Comparison of ENCODE assay signal across 19 mouse cellular contexts in the genomic region with DNA sequence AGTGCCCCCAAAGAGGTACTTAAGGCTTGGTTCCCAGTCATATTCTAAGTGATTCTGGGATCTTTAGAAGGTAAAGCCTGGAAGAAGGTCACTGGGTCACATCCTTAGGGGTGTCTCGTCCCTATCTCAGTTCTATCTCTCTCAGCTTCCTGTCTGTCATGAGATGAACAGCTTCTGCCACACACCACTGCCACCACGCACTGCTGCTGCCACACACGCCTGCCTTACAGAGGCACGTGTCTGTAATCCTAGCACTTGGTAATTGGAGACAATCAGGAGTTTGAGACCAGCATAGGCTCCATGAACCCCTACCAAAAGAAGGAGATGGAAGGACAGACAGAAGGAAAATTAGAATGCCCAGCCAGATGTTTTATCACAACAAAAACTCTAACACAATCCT. TPM values are rescaled to one million over a fixed set of nuclear protein-coding genes. Genes with fewer than 3 reads are reported as not detected.
DNase-seq lines count a peak whose midpoint lies in the region; TF ChIP-seq lines count a peak whose summit lies in the region.
"Had no signal": no experiment of that assay in that cellular context is flagged by ENCODE, and none has a peak within 500 bp of the region (broad histone marks: within the 10 kb centered on the region; RNA-seq: fewer than 3 reads in every experiment).

No protein-coding gene starts in this region.

- DNase-seq in spleen, adult 2 months (ENCODE audit: low read depth in 1 of 2, low spot score in 2 of 2): peak in 1 of 2 experiments; percentile 30
- no peak for DNase-seq in spleen, postnatal 4 days (ENCODE audit: low spot score in 2 of 2)
- peak; percentile 23 for DNase-seq in thymus, postnatal 14 days
- no peak for DNase-seq in thymus, adult 18-20 months
- DNase-seq in CH12.LX (ENCODE audit: extremely low read depth): no peak
- peak; percentile 28 for DNase-seq in thymus, postnatal 25 days
- DNase-seq in lung, adult 18-20 months: no peak
- no peak for DNase-seq in kidney, adult 9 months
- DNase-seq: adrenal gland, postnatal 10 days; cerebellum, adult 11-12 months; cerebellum, adult 9-10 months; cerebellum, postnatal 25 days; gastrocnemius, postnatal 36 days; heart, adult 11 months; heart, postnatal 36 days had no signal

- no peaks in the 10 kb centered on the region for H3K27me3 ChIP-seq in spleen, adult 2 months (ENCODE audit: control insufficient read depth, insufficient read depth, low read length)
- H3K27me3 ChIP-seq in CH12.LX (replicated peaks): no peaks in the 10 kb centered on the region
- H3K27me3 ChIP-seq: embryonic facial prominence, embryonic 12.5 days; forebrain, embryonic 15.5 days; heart, embryonic 13.5 days; hindbrain, embryonic 15.5 days had no signal

- peaks cover 12% of the 10 kb centered on the region for H3K9me3 ChIP-seq in CH12.LX (replicated peaks; ENCODE audit: low read length)
- H3K9me3 ChIP-seq: forebrain, embryonic 15.5 days; hindbrain, embryonic 15.5 days had no signal

- 13% methylated on average over 4 of the region's 4 CpGs for WGBS in spleen, adult 2 months

- peaks cover 11% of the 10 kb centered on the region for H3K36me3 ChIP-seq in spleen, adult 2 months (ENCODE audit: control insufficient read depth, insufficient read depth, low read length)
- H3K36me3 ChIP-seq in CH12.LX (replicated peaks in 1 of 2; ENCODE audit: control insufficient read depth in 1 of 2, insufficient read depth in 1 of 2, low read length in 1 of 2): peaks cover 3 to 53% of the 10 kb centered on the region in 2 experiments
- H3K36me3 ChIP-seq: embryonic facial prominence, embryonic 12.5 days; forebrain, embryonic 15.5 days; hindbrain, embryonic 15.5 days had no signal

- in situ Hi-C loops in CH12.LX (cut with MboI; ENCODE audit: low pct_ligation_motif_present, low pct_unique_long_range_greater_than_20kb, low sequenced_read_pairs): no loop called here

- TF ChIP-seq POLR2A in spleen, adult 2 months (IDR thresholded peaks at IDR 0.05; ENCODE audit: low read depth, low read length): no peak
- no peak for TF ChIP-seq POLR2A in CH12.LX (IDR thresholded peaks at IDR 0.05; ENCODE audit: low read depth, low read length)

- no peak for TF ChIP-seq RAD21 in CH12.LX (IDR thresholded peaks at IDR 0.05; ENCODE audit: low read depth, low read length)

- no peak for TF ChIP-seq CTCF in spleen, adult 2 months (IDR thresholded peaks at IDR 0.05; ENCODE audit: extremely low read depth, insufficient read depth, insufficient read length, insufficient replicate concordance)
- TF ChIP-seq CTCF in CH12.LX (conservative IDR thresholded peaks at IDR 0.05 in 1 of 2, IDR thresholded peaks at IDR 0.05 in 1 of 2; ENCODE audit: low read depth in 2 of 2, low read length in 2 of 2): no peak

- H3K9ac ChIP-seq in CH12.LX (ENCODE audit: insufficient read depth, low read depth): no peak overlapping the region
- H3K9ac ChIP-seq: embryonic facial prominence, embryonic 12.5 days; forebrain, embryonic 15.5 days; heart, embryonic 13.5 days; hindbrain, embryonic 15.5 days had no signal

- H3K4me2 ChIP-seq in CH12.LX (ENCODE audit: insufficient read depth, low read depth, poor library complexity, severe bottlenecking): no peak overlapping the region
- H3K4me2 ChIP-seq: embryonic facial prominence, embryonic 12.5 days; forebrain, embryonic 15.5 days; heart, embryonic 13.5 days; hindbrain, embryonic 15.5 days had no signal

- peak overlapping the region; percentile 50 for H3K27ac ChIP-seq in spleen, adult 2 months (ENCODE audit: insufficient read depth, low read length)
- H3K27ac ChIP-seq in CH12.LX (ENCODE audit: insufficient read depth, low read depth): no peak overlapping the region
- H3K27ac ChIP-seq: embryonic facial prominence, embryonic 12.5 days; forebrain, embryonic 15.5 days; hindbrain, embryonic 15.5 days had no signal

- peaks cover 4% of the 10 kb centered on the region; the same call in 1 of the 2 replicates for H3K79me2 ChIP-seq in CH12.LX (replicated peaks; ENCODE audit: control insufficient read depth, extremely low read depth, insufficient read depth, poor library complexity, severe bottlenecking)

- TF ChIP-seq EP300 in CH12.LX (IDR thresholded peaks at IDR 0.05; ENCODE audit: low read length): no peak

- no peak overlapping the region for H3K4me3 ChIP-seq in spleen, adult 2 months (ENCODE audit: extremely low read depth, insufficient read depth, insufficient read length)
- H3K4me3 ChIP-seq in CH12.LX (replicated peaks in 1 of 3; ENCODE audit: low read depth in 2 of 3, low read length in 2 of 3, poor library complexity in 1 of 3): no peak overlapping the region
- H3K4me3 ChIP-seq: embryonic facial prominence, embryonic 12.5 days; forebrain, embryonic 15.5 days; heart, embryonic 13.5 days; hindbrain, embryonic 15.5 days had no signal

- H3K4me1 ChIP-seq in spleen, adult 2 months (ENCODE audit: control insufficient read depth, insufficient read depth, insufficient read length): peaks cover 33% of the 10 kb centered on the region; the same call in 1 of the 2 replicates
- peaks cover 8 to 96% of the 10 kb centered on the region in 2 experiments for H3K4me1 ChIP-seq in CH12.LX (ENCODE audit: control insufficient read depth in 1 of 2, insufficient read depth in 2 of 2)
- H3K4me1 ChIP-seq: embryonic facial prominence, embryonic 12.5 days; forebrain, embryonic 15.5 days; hindbrain, embryonic 15.5 days had no signal

- dilution Hi-C loops in CH12.LX (cut with MboI; ENCODE audit: extremely low pct_ligation_motif_present, extremely low pct_unique_long_range_greater_than_20kb, low sequenced_read_pairs): no loop called here

TF ChIP-seq in CH12.LX, 34 proteins besides CTCF, POLR2A, EP300 and RAD21:
- TF ChIP-seq BHLHE40 (IDR thresholded peaks at IDR 0.05; ENCODE audit: low read depth, low read length) (peak; percentile 50), MXI1 (IDR thresholded peaks at IDR 0.05; ENCODE audit: low read depth, low read length) (no peak)
TF ChIP-seq in CH12.LX: peak in this region for 1.

RNA-seq across cellular contexts. Expression of gene Uvrag, which starts 20.9 kb away (rescaled TPM):
- 45.9 and 112 TPM in 2 replicates for polyA plus RNA-seq in spleen, adult 2 months (2012; rRNA removed)
- 20.6 and 23.3 TPM in 2 replicates for total RNA-seq in CH12.LX (2012; rRNA removed)
- total RNA-seq in CH12.LX (2014; rRNA removed): 37.5 and 39.1 TPM in 2 replicates
- polyA plus RNA-seq in CH12.LX (2012; ENCODE audit: insufficient read length, low read depth): 47.4 and 61.6 TPM in 2 replicates

Comparison
In these comparisons a context has a peak if more than half of its experiments do, and no peak if none do; other contexts are left out.
1. DNase-seq: peak in thymus, postnatal 14 days (single experiment) and thymus, postnatal 25 days (single experiment); none in spleen, postnatal 4 days (0 of 2), thymus, adult 18-20 months (0 of 2), CH12.LX (single experiment), lung, adult 18-20 months (0 of 2) and kidney, adult 9 months (single experiment).